Mouse (Mus musculus) thymus, postnatal 0 days (tissue): ENCODE measurements around the gene Gm5891. TPM values are rescaled to one million over a fixed set of nuclear protein-coding genes. Genes with fewer than 3 reads are reported as not detected.
"Not testable (repeated sequence)": the region's sequence is repeated elsewhere in the genome, so short reads cannot be mapped to it uniquely, and the experiment has no call there.

Experiments
- DNase-seq: peaks from one replicate; pipeline ENCODE4 v3.0.0-alpha.2; 2015; ENCODE audit warnings: low spot score
- polyA plus RNA-seq: library from polyadenylated mRNA; unstranded; fragments of >200 nt; fragmentation: Nextera tagmentation; extraction: Ambion mirVana; gene quantifications from 2 replicates; pipeline ENCODE4 v1.2.1, GENCODE M21; 2015

The Gm5891 gene
- polyA plus RNA-seq = not detected in 2 replicates

GRCm38 (mm10) chr7:21921191-21921590, at the start of gene Gm5891:
Gene Gm5891 (minus strand): TSS chr7:21921291.
- not testable (repeated sequence) for DNase-seq

Other genes with a start within 250 kb of the Gm5891 start
- not detected in 2 replicates for gene Gm4175, start 159.8 kb downstream of the Gm5891 start, polyA plus RNA-seq
- not detected in 2 replicates for gene Gm4177, start 124.6 kb downstream of the Gm5891 start, polyA plus RNA-seq
- gene Vmn1r135, start 88.9 kb downstream of the Gm5891 start, polyA plus RNA-seq = not detected in 2 replicates
- not detected in 2 replicates for gene Gm5725, start 77.0 kb downstream of the Gm5891 start, polyA plus RNA-seq
- gene Vmn1r137, start 73.3 kb upstream of the Gm5891 start, polyA plus RNA-seq = not detected in 2 replicates
- not detected in 2 replicates for gene Vmn1r138, start 107.6 kb upstream of the Gm5891 start, polyA plus RNA-seq
- not detected in 2 replicates for gene Gm6176, start 135.0 kb upstream of the Gm5891 start, polyA plus RNA-seq
- gene Vmn1r139, start 147.8 kb upstream of the Gm5891 start, polyA plus RNA-seq = not detected in 2 replicates
- gene Gm16451, start 197.0 kb upstream of the Gm5891 start, polyA plus RNA-seq = not detected in 2 replicates
- gene Gm10666, start 213.4 kb upstream of the Gm5891 start, polyA plus RNA-seq = not detected in 2 replicates
- gene Vmn1r142, start 242.7 kb upstream of the Gm5891 start, polyA plus RNA-seq = not detected in 2 replicates